Mouse (Mus musculus) thymus, postnatal 14 days (tissue): ENCODE measurements around the gene Pou4f1.

Experiments used
- DNase-seq: peaks from one replicate; pipeline ENCODE4 v3.0.0; 2021

The Pou4f1 gene

DNA sequence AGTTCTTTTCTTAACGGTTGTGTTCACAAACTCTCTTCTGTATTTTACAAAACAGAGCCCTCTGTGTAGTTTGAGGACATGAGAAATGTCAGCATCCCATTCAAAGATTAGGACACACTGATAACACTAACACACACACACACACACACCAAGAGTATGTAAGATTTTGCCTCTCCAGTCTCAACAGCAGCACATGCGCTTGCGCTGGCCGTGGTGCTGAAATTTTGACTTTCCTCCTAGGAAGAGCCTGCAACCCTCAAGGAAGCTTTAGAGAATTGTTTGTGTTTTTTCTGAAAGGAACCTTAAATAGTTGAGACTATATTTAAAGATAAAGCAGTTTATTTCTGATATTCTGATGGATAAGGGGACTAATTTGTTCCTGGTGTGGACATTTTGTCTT is 14.0 kb downstream of the Pou4f1 start:
- DNase-seq, result peak; percentile 40

DNA sequence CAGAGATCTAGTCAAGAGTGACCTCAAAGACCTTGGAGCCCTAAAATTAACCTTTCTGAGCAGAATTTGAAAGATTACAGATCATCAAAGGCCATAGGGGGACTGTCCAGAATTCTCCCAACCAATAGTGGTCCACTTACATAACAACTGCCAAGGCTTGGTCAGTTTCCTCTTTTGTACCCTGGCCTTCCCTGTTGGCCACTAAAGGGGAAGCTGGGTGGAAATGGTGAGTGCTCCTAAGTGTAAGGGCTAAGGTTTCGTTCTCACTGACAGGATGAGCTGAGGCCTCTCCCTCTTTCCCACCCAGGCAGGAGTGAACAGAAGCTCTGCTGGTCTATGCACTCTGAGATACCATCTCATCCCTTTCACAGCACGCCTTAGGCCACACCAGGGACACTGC is 33.5 kb downstream of the Pou4f1 start:
- no peak for DNase-seq

DNA sequence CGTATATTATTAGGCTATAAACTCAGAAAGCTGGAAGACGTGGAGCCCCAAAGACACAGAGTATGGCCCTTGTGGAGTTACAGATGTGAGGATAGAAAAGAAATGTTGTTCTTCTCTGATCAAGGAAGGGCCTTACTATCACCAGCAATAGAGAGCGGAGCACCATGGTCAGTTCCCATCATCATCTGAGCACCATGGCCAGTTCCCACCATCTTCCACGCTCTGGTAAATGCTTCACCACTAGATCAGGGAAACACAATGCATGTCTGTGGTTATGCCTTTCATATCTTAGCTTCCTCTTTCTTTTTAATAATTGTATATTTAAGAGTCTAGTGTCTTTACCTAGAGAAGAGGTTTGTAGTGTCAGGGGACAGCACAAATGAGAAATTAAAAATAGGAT is 37.0 kb downstream of the Pou4f1 start:
- no peak for DNase-seq

DNA sequence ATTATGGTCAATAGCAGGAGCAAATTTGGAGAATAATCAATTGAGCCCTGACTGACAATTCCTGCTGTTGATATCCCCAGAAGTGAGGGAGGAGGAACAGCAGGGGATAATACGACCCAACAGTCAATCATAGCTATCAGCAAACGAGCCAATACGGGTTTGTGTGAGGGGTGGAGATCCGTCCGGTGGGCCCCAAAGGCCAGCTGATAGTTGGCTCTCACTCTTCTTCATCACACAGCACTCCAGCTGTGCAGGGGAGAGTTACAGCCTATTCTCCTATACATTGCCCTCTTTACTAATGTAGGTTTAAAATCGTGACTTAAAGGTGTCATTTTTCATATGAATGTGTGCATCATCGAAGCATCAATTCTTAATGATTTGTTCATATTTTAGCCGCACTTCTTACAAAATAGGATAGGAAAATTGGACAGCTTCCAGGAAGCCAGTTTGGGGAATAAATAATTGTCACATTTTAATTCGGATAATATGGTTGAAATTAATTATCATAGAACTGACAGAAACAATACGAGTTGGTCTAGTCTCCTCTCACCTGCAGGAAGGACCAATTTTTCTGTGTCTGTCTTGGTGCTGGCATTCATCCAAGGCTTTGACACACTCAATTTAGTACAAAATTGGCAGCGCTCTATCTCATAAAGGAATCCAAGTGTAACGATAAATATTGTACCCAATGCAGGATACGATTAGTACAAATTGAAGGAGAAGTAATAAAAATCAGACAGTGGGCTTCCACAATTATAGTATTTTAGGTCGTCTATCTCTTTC is 43.9 kb downstream of the Pou4f1 start:
- no peak for DNase-seq
